Mouse (Mus musculus): Measurements from ENCODE around the gene Aff3.

DNA sequence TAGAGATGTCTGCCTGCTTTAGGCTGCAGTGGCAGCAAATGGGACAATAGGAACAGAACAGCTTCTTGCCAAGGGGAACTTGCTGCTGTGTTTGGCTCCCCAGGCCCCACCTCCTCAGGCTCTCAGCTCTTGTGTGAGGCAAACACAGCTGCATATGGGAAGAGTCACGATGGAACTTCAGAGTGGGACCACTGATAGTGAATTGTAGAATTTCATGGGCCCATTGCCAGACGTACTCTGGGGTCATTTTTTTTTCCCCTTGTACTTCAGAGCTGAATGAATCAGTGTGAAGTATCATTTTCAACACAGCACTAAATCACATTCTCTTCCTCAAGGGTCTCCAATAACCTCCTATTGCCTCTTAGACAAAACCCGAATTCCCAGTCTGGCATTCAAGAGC, 451.4 kb downstream of the Aff3 start:
- TF ChIP-seq POLR2A (IDR thresholded peaks at IDR 0.05; ENCODE audit: insufficient read depth, low read depth, low read length): no peak
- TF ChIP-seq CTCF (IDR thresholded peaks at IDR 0.05): no peak
